Mouse (Mus musculus) layer of hippocampus, adult 9-10 months (tissue): ENCODE measurements around the gene Dazap2.
"Not testable (repeated sequence)": the region's sequence is repeated elsewhere in the genome, so short reads cannot be mapped to it uniquely, and the experiment has no call there.

ENCODE experiments used
- DNase-seq: peaks from one replicate; pipeline ENCODE4 v3.0.0; 2022; ENCODE audit warnings: low spot score

Gene Dazap2

DNA sequence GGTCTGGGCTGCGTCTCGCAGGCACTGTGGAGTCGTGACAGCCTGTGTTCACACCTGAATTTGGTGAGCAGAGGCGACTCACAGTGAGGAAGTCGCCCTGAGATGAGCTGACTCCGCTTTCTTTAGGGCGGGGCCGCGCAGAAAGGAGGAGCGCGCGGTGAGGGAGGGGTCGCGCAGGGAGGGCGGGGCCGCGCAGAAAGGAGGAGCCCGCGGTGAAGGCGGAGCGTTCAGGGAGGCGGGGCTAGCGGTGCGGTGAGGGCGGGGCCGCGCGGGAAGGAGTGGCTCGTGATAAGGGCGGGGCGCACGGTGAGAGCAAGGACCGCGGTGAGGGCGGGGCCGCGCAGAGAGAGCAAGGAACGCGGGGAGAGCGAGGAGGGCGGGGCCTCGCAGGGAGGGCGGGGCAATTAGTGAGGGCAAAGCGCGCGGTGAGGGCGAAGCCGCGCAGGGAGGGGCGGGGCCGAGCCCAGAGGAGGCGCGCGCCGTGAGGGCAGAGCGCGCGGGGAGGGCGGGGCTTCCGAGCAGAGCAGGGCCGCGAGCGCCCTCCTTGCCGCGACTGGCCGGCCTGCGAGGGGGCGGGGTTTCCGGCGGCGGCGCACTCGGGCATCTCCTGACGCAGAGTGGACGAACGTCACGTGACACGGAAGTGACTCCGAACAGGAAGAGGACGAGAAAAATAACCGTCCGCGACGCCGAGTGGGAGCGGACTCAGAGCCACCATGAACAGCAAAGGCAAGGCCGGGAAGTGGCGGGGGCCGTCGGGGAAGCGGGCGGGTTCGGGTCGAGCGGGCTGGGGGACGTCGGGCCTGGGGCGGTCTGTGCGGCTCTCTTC is at the start of gene Dazap2:
Gene Dazap2, plus strand, starts transcription at position 354 of the 829 bp plus-strand sequence.
- peak; percentile 89 for DNase-seq

GRCm38 (mm10) chr15:100566531-100566930 is 48.6 kb upstream of the Dazap2 start:
- DNase-seq: no peak

DNA sequence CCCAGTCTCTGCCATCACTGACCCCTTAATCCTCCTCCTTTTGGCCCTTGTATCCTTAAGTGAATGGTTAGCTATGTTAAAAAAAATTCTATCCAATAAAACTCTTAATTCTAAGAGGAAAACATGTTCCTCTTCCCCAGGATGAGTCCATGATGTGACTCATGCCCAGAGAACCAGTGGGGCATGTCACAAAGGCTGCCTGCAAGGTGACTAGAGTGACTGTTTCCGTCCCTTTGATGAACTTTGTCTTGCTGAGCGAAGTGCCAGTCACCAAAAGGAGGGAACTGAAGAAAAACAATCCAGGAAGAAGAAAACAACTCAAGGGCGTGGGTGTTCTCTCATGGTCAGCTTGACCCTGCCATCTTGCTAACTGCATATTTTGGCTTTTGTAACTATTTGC is 45.9 kb upstream of the Dazap2 start:
- no peak for DNase-seq

DNA sequence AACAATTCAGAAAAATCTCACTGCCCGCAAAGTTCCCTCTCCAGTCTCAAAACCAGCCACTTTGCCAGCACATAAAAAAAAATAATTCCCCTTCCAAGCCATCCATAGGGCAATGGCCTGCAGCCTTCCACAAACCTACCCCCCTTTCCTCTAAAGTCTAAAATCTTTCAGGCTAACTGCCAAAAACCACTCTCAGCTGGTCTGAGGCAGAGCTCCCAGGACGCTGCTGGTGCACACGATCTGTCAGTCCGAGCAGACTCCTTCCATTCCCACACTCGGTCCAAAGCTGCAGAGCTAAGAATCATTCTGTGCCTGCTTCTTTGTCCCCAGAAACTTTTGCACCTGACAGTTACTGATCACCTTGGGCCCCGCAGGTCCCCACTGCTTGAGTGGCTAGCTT is 41.2 kb upstream of the Dazap2 start:
- no peak for DNase-seq

DNA sequence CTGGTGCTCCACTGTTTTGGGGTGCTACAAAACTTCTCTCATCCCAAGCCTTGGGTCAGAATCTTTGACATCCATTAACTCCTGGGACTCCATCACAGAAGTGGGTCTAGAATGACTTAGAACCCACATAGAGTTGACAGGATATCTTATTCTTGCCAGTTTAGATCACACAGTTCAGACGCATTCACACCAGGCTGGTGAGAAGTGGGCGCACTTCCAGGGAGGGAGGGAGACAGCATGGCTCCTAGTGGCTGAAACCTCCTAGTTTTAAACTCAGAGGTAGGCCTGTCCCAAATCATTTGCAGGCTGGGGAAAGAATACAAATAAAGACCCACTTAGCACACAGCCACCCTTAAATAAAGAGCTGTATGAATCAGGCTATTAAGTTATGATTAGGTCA is 40.8 kb upstream of the Dazap2 start:
- no peak for DNase-seq

GRCm38 (mm10) chr15:100575366-100575765 is 39.8 kb upstream of the Dazap2 start:
- no peak for DNase-seq

GRCm38 (mm10) chr15:100576392-100576791 is 38.8 kb upstream of the Dazap2 start:
- no peak for DNase-seq

- DNase-seq: no peak
These were observed 38.3 kb upstream of the Dazap2 start for GRCm38 (mm10) chr15:100576810-100577209.

GRCm38 (mm10) chr15:100577972-100578371 is 37.2 kb upstream of the Dazap2 start:
- DNase-seq: no peak

- DNase-seq: no peak
These were observed 35.0 kb upstream of the Dazap2 start for GRCm38 (mm10) chr15:100580108-100580507.

- no peak for DNase-seq
These were observed 29.2 kb upstream of the Dazap2 start for GRCm38 (mm10) chr15:100585931-100586330.

- no peak for DNase-seq
These were observed 28.0 kb upstream of the Dazap2 start for GRCm38 (mm10) chr15:100587166-100587565.

DNA sequence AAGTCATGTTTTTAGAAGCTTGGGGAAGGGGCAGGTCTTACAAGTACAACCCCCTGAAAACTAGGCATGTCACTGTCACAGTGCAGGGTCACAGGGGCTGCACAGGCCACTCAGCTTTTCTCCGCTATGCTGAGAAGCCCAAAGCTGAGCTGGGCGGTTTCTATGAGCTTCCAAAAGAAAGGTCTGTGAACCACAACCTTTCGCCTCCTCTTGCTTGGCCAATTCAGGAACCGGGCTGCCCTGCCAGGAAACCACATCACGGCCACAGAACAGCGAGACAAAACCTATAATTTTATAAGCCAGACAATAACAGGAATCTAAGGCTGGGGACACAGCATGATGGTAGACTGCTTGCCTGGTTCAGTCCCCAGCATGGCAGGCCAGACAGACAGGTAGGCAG is 26.9 kb upstream of the Dazap2 start:
- DNase-seq: no peak

- no peak for DNase-seq
These were observed 24.7 kb upstream of the Dazap2 start for GRCm38 (mm10) chr15:100590436-100590835.

- no peak for DNase-seq
These were observed 22.3 kb upstream of the Dazap2 start for GRCm38 (mm10) chr15:100592817-100593216.

GRCm38 (mm10) chr15:100598287-100598882 is 16.8 kb upstream of the Dazap2 start:
- no peak for DNase-seq

DNA sequence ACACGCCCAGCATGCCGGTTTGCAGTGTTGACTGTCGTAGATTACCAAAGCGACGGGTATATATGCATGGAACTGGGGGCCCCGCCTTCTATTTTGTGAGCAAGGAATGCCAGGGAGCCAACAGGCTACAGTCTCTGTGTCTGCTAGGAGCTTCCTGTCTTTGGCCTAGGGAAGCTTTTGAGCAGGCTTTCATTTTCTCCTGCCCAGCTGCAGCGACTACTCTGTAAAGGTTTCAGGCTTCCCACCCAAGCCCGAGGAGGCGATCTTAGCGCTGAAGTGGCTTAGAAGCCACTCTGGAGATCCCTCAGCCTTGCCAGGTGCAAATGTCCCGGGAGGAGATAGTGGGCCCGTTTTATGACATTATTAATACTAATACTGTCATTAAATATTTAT is 16.3 kb upstream of the Dazap2 start:
- no peak for DNase-seq

DNA sequence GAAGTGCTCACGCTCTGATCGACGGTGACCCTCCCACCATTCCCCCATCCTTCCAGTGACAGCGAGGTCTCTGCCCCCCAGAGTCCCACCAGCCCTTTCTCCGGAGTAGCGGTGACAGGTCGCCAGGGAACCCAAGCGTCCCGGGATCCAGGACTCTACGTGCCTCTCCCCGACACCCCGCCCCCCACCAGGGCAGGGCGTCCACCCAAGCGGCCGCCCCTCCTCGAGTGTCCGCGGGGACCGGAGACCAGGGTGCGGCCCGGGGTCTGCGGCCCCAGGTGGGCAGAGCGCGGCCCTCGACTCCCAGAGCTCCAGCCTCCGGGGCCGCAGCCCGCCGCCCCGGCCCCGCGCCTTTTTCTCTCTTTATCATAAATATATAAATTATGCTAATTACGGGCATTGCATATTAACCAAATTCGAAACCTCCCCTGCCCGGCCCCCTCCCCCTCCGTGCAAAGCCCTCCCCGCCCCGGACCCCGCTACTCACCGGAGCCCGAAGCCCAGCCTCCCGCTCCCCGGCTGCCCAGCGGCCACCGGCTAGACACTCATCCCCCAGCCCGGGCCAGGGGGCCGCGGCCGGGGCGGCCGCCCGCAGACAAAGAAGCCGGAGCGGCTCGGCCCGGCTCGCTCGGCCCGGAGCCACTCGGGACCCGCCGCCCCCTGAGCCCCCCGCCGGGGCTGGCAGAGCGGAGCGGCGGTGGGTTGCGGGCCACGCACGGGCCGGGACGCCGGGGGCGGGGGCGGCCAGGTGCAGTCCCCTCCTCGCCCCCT is 15.7 kb upstream of the Dazap2 start, which contains the start of gene Pou6f1:
Gene Pou6f1, minus strand, starts transcription at position 709 of the 771 bp plus-strand sequence.
- no peak for DNase-seq

DNA sequence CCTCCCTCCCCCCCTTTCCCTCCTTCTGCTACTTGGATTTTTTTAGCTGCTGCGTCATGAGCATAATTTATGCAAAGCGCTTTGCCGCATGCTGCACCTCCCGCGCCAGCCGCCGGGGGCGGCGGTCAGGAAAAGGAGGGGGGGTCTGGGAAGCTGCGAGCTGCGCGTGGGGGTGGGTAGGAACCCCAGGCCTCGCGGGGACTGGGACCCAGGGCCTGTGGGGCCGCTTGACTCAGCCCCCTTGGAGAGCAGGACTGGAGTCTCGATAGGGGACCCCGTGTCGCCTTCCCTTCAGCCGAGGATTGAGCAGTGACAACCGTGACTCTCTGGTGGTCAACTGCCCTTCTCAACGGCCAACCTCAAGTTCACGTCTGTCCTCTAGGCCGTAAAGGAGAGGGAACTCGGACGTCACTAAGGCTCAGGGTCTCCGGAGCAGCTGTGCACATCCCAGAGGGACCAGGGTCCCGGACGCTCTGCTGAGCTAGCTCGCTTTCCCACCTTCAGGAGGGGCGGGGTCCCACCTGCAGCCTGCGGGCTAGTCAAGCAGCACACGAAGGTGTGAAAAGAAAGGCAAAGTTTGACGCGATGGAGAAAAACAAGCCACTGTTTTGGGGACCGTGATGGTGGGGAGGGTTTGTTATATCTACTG is 15.0 kb upstream of the Dazap2 start:
- no peak for DNase-seq

DNA sequence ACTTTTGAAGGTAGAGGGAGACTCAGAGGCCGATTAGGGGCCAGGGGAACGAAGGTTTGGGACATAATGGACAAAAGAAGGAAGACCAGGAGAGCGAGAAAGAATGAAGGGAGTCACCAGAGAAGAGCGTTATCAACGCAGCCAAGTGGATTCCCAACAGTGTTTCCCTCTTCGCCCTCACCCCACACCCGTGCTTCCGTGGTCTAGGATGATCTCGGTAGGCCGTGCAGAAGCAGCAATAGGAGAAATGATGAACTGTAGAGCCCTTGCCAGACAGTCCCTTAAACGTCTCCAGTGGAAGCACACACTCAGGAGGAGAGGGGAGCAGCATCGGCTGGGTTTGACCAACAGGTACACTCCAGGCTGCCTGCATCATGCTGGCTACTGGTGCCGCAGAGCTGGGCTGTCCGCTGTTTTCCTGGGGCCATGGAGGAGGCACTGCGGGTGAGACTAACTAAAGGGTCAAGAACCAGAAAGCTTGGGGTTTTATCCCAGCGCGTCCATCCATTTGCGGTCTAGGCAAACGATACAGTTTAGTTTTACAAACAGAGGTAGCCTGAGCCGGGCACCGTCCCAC is 14.4 kb upstream of the Dazap2 start:
- DNase-seq: no peak

DNA sequence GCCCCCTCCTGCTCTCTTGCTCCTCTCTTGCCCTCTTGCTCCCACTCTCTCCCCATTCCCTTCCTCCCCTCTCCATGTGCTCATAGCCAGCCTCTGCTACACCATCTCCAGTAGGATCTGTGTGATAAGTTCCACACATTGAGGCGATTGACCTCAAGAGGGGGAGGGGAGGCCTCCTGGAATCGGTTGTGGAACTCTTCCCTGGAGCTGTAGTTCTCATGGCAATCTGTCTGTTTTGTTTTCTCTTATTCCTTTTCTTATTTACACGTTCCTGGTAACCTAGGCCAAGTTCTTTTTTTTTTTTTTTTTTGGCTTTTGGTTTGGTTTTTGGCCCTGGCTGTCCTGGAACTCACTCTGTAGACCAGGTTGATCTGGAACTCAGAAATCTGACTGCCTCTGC is 13.5 kb upstream of the Dazap2 start:
- DNase-seq: no peak

DNA sequence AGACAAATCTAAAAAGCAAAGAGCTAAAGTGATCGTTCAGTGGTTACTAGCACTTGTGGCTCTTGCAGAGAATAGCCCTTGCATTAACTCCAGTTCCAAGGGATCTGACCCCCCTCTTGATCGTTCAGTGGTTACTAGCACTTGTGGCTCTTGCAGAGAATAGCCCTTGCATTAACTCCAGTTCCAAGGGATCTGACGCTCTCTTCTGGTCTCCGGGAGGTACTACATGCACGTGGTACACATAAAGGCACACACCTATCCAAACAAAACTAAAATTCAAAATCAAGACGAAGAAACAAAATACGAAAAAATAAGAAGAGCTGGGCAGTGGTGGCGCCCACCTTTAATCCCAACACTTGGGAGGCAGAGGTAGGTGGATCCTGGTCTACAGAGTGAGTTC is 8.5 kb upstream of the Dazap2 start:
- DNase-seq: not testable (repeated sequence)
